Mouse (Mus musculus) midbrain, embryonic 16.5 days (tissue): ENCODE measurements around the gene Uspl1. TPM values are rescaled to one million over a fixed set of nuclear protein-coding genes. Genes with fewer than 3 reads are reported as not detected.
A peak's percentile ranks its signal among the peaks of the same experiment; 100 is the strongest.

Experiments
- ATAC-seq: fragments of 200-750 bp; cut with Nextera tagmentation; 2 replicates; pipeline ENCODE4 v1.8.0; 2017; ENCODE audit warnings: moderate TSS enrichment
- H3K27ac ChIP-seq: fragments of 300-500 bp; sonication (generic); 2 replicates; pipeline ENCODE4 v1.5.1; 2014; ENCODE audit warnings: mild to moderate bottlenecking, low read length, mixed read lengths
- H3K27me3 ChIP-seq: fragments of 300-500 bp; sonication (generic); 2 replicates; pipeline ENCODE4 v1.6.1; 2014; ENCODE audit warnings: low read depth, low read length, mixed read lengths; ENCODE audit not compliant: control insufficient read depth, insufficient read depth
- H3K36me3 ChIP-seq: fragments of 300-500 bp; sonication (generic); 2 replicates; pipeline ENCODE4 v1.6.1; 2014; ENCODE audit warnings: mild to moderate bottlenecking, low read length, moderate library complexity, mixed read lengths; ENCODE audit not compliant: control insufficient read depth, insufficient read depth
- H3K4me1 ChIP-seq: fragments of 300-500 bp; sonication (generic); 2 replicates; pipeline ENCODE4 v1.6.1; 2014; ENCODE audit warnings: mild to moderate bottlenecking, low read length, mixed read lengths; ENCODE audit not compliant: control insufficient read depth, insufficient read depth
- H3K4me2 ChIP-seq: fragments of 300-500 bp; sonication (generic); 2 replicates; pipeline ENCODE4 v1.6.1; 2014; ENCODE audit warnings: mild to moderate bottlenecking, low read length, mixed read lengths
- H3K4me3 ChIP-seq: fragments of 300-500 bp; sonication (generic); 2 replicates; pipeline ENCODE4 v1.5.1; 2014; ENCODE audit warnings: low read depth, mild to moderate bottlenecking, low read length, moderate library complexity, mixed read lengths
- H3K9ac ChIP-seq: fragments of 300-500 bp; sonication (generic); 2 replicates; pipeline ENCODE4 v1.6.1; 2014; ENCODE audit warnings: low read depth, low read length, mixed read lengths
- H3K9me3 ChIP-seq: fragments of 300-500 bp; sonication (generic); replicated peaks from 2 replicates; pipeline ENCODE4 v1.6.1; 2014; ENCODE audit warnings: mild to moderate bottlenecking, low read length, mixed read lengths; ENCODE audit not compliant: control insufficient read depth, poor library complexity, severe bottlenecking
- WGBS: fragments of 180-500 bp; shearing (Covaris S2); extraction: QIAGEN DNeasy Blood & Tissue Kit; methylation state at CpG from one replicate; pipeline ENCODE4 v1.1.7; 2014; 5-methylcytosine and 5-hydroxymethylcytosine counted together
- polyA plus RNA-seq: library from polyadenylated mRNA; unstranded; fragments of >200 nt; fragmentation: Nextera tagmentation; extraction: Ambion mirVana; gene quantifications from 2 replicates; pipeline ENCODE4 v1.2.1, GENCODE M21; 2015

Uspl1 gene
- polyA plus RNA-seq, 1 experiment from 2014 or later, result 53.5 TPM

GRCm38 (mm10) chr5:149211041-149211440, 26.9 kb downstream of the Uspl1 start:
- no peak overlapping the region for H3K27ac ChIP-seq
- H3K9me3 ChIP-seq, result no peaks in the 10 kb centered on the region
- H3K36me3 ChIP-seq, result peaks cover 30% of the 10 kb centered on the region
- no peak overlapping the region for H3K4me2 ChIP-seq
- no peak for ATAC-seq
- no peaks in the 10 kb centered on the region for H3K27me3 ChIP-seq
- H3K4me1 ChIP-seq, result no peaks in the 10 kb centered on the region
- H3K4me3 ChIP-seq, result no peak overlapping the region
- H3K9ac ChIP-seq, result no peak overlapping the region
- WGBS, result 68% methylated on average over 4 of the region's 4 CpGs

- peaks cover 35% of the 10 kb centered on the region for H3K36me3 ChIP-seq
These were observed 28.7 kb downstream of the Uspl1 start for GRCm38 (mm10) chr5:149212806-149213205.

GRCm38 (mm10) chr5:149215540-149215939, 31.4 kb downstream of the Uspl1 start:
- WGBS, result 99% methylated on average over 7 of the region's 7 CpGs
- Histone ChIP-seq H3K4me3 (no peak overlapping the region), H3K4me1 (no peaks in the 10 kb centered on the region), H3K4me2 (no peak overlapping the region), H3K9me3 (no peaks in the 10 kb centered on the region), H3K9ac (no peak overlapping the region), H3K36me3 (peaks cover 33% of the 10 kb centered on the region), H3K27me3 (no peaks in the 10 kb centered on the region), H3K27ac (no peak overlapping the region)
- no peak for ATAC-seq

More at GRCm38 (mm10) chr5:149212806-149213205, 28.7 kb downstream of the Uspl1 start:
- 83% methylated on average over 4 of the region's 4 CpGs for WGBS
- no peak for ATAC-seq
- Histone ChIP-seq H3K4me3 (no peak overlapping the region), H3K9ac (no peak overlapping the region), H3K27me3 (no peaks in the 10 kb centered on the region), H3K4me1 (no peaks in the 10 kb centered on the region), H3K4me2 (no peak overlapping the region), H3K9me3 (no peaks in the 10 kb centered on the region), H3K27ac (no peak overlapping the region)

GRCm38 (mm10) chr5:149217524-149218357, 33.6 kb downstream of the Uspl1 start:
- 87% methylated on average over 6 of the region's 6 CpGs for WGBS

GRCm38 (mm10) chr5:149219493-149219892, 35.3 kb downstream of the Uspl1 start:
- Histone ChIP-seq H3K27me3 (no peaks in the 10 kb centered on the region), H3K4me3 (no peak overlapping the region), H3K27ac (no peak overlapping the region), H3K4me2 (no peak overlapping the region), H3K36me3 (peaks cover 14% of the 10 kb centered on the region), H3K4me1 (peaks cover 2% of the 10 kb centered on the region; the same call in 1 of the 2 replicates), H3K9ac (no peak overlapping the region), H3K9me3 (no peaks in the 10 kb centered on the region)
- WGBS, result 86% methylated on average over 3 of the region's 3 CpGs
- ATAC-seq, result no peak

More at GRCm38 (mm10) chr5:149217524-149218357, 33.6 kb downstream of the Uspl1 start:
- Histone ChIP-seq H3K9me3 (no peaks in the 10 kb centered on the region), H3K27ac (no peak overlapping the region), H3K4me1 (no peaks in the 10 kb centered on the region), H3K4me3 (no peak overlapping the region), H3K27me3 (no peaks in the 10 kb centered on the region), H3K36me3 (peaks cover 27% of the 10 kb centered on the region), H3K4me2 (no peak overlapping the region), H3K9ac (no peak overlapping the region)
- ATAC-seq, result no peak

GRCm38 (mm10) chr5:149221355-149221754, 37.2 kb downstream of the Uspl1 start:
- H3K27ac ChIP-seq, result no peak overlapping the region
- no peaks in the 10 kb centered on the region for H3K9me3 ChIP-seq
- WGBS, result 95% methylated on average over 4 of the region's 4 CpGs
- H3K4me1 ChIP-seq, result peaks cover 7% of the 10 kb centered on the region; the same call in 1 of the 2 replicates
- H3K4me2 ChIP-seq, result no peak overlapping the region
- H3K27me3 ChIP-seq, result no peaks in the 10 kb centered on the region
- no peak overlapping the region for H3K9ac ChIP-seq
- peaks cover 2% of the 10 kb centered on the region for H3K36me3 ChIP-seq
- no peak overlapping the region for H3K4me3 ChIP-seq
- no peak for ATAC-seq

- Histone ChIP-seq H3K4me3 (no peak overlapping the region), H3K27me3 (no peaks in the 10 kb centered on the region), H3K36me3 (no peaks in the 10 kb centered on the region), H3K9ac (no peak overlapping the region), H3K9me3 (no peaks in the 10 kb centered on the region), H3K4me1 (peaks cover 7% of the 10 kb centered on the region; the same call in 1 of the 2 replicates), H3K4me2 (peak overlapping the region; percentile 33), H3K27ac (no peak overlapping the region)
- ATAC-seq, result no peak
- 4% methylated on average over 7 of the region's 7 CpGs for WGBS
These were observed 40.5 kb downstream of the Uspl1 start for GRCm38 (mm10) chr5:149224666-149225065.

- WGBS, result 2% methylated on average over 55 of the region's 55 CpGs
- peak; percentile 96 for ATAC-seq
These were observed 44.8 kb downstream of the Uspl1 start for GRCm38 (mm10) chr5:149228700-149229618.

More at GRCm38 (mm10) chr5:149228700-149229618, 44.8 kb downstream of the Uspl1 start:
- Histone ChIP-seq H3K27me3 (no peaks in the 10 kb centered on the region), H3K36me3 (no peaks in the 10 kb centered on the region), H3K9ac (peak overlapping the region; percentile 69), H3K9me3 (no peaks in the 10 kb centered on the region), H3K4me2 (peak overlapping the region; percentile 53), H3K4me1 (peaks cover 7% of the 10 kb centered on the region; the same call in 1 of the 2 replicates), H3K27ac (peak overlapping the region; percentile 87), H3K4me3 (peak overlapping the region; percentile 48)
